ENCODE assay signal across 16 mouse cellular contexts in genomic region chr10:38986053-38986452, GRCm38 (mm10). TPM values are rescaled to one million over a fixed set of nuclear protein-coding genes. Genes with fewer than 3 reads are reported as not detected.
A peak's percentile ranks its signal among the peaks of the same experiment; 100 is the strongest.
DNase-seq lines count a peak whose midpoint lies in the region; ATAC-seq and TF ChIP-seq lines count a peak whose summit lies in the region.
"Had no signal": no experiment of that assay in that cellular context is flagged by ENCODE, and none has a peak within 500 bp of the region (broad histone marks: within the 10 kb centered on the region; RNA-seq: fewer than 3 reads in every experiment).

No protein-coding gene starts in this region.

- intact Hi-C loops in heart, postnatal 25 days (cut with DNase I) = no loop called here

- H3K36me3 ChIP-seq in stomach, embryonic 14.5 days (ENCODE audit: control insufficient read depth, insufficient read depth, low read length) = no peaks in the 10 kb centered on the region; the same call in 1 of the 2 replicates
- no peaks in the 10 kb centered on the region for H3K36me3 ChIP-seq in stomach, postnatal 0 days (ENCODE audit: control insufficient read depth, insufficient read depth, low read length)
- no peaks in the 10 kb centered on the region for H3K36me3 ChIP-seq in liver, embryonic 11.5 days (ENCODE audit: control insufficient read depth, insufficient read depth, low read length)
- H3K36me3 ChIP-seq: forebrain, embryonic 15.5 days; neural tube, embryonic 12.5 days had no signal

- H3K4me3 ChIP-seq in stomach, embryonic 14.5 days (ENCODE audit: low read depth, low read length) = no peak overlapping the region
- H3K4me3 ChIP-seq in stomach, postnatal 0 days (ENCODE audit: low read depth, low read length) = no peak overlapping the region
- no peak overlapping the region for H3K4me3 ChIP-seq in liver, embryonic 11.5 days (ENCODE audit: low read depth, low read length)
- H3K4me3 ChIP-seq: forebrain, embryonic 15.5 days; megakaryocyte, embryonic 14.5 days; neural tube, embryonic 12.5 days had no signal

- no peak overlapping the region for H3K4me2 ChIP-seq in stomach, embryonic 14.5 days (replicated peaks; ENCODE audit: low read depth, low read length)
- H3K4me2 ChIP-seq in stomach, postnatal 0 days (replicated peaks; ENCODE audit: low read depth) = no peak overlapping the region
- no peak overlapping the region for H3K4me2 ChIP-seq in liver, embryonic 11.5 days
- H3K4me2 ChIP-seq: forebrain, embryonic 15.5 days; hindbrain, embryonic 14.5 days; neural tube, embryonic 12.5 days had no signal

- H3K27me3 ChIP-seq in stomach, embryonic 14.5 days (ENCODE audit: control insufficient read depth, insufficient read depth, low read length) = no peaks in the 10 kb centered on the region
- H3K27me3 ChIP-seq in stomach, postnatal 0 days (ENCODE audit: control insufficient read depth, insufficient read depth, low read length) = no peaks in the 10 kb centered on the region
- H3K27me3 ChIP-seq in liver, embryonic 11.5 days (replicated peaks; ENCODE audit: control insufficient read depth, insufficient read depth, low read length) = no peaks in the 10 kb centered on the region
- H3K27me3 ChIP-seq: forebrain, embryonic 15.5 days; megakaryocyte, embryonic 14.5 days; neural tube, embryonic 12.5 days had no signal

- no peak overlapping the region; the same call in 1 of the 2 replicates for H3K27ac ChIP-seq in stomach, embryonic 14.5 days (ENCODE audit: low read length)
- no peak overlapping the region for H3K27ac ChIP-seq in stomach, postnatal 0 days (replicated peaks)
- no peak overlapping the region for H3K27ac ChIP-seq in liver, embryonic 11.5 days (ENCODE audit: low read depth, low read length)
- H3K27ac ChIP-seq: forebrain, embryonic 15.5 days; hindbrain, embryonic 14.5 days; neural tube, embryonic 12.5 days had no signal

- peaks cover 20% of the 10 kb centered on the region; the same call in 1 of the 2 replicates for H3K4me1 ChIP-seq in stomach, embryonic 14.5 days (ENCODE audit: control insufficient read depth, insufficient read depth, low read length)
- no peaks in the 10 kb centered on the region; the same call in 1 of the 2 replicates for H3K4me1 ChIP-seq in stomach, postnatal 0 days (replicated peaks; ENCODE audit: control insufficient read depth, insufficient read depth)
- no peaks in the 10 kb centered on the region for H3K4me1 ChIP-seq in liver, embryonic 11.5 days (replicated peaks; ENCODE audit: control insufficient read depth, insufficient read depth, low read length)
- H3K4me1 ChIP-seq: forebrain, embryonic 15.5 days; megakaryocyte, embryonic 14.5 days; neural tube, embryonic 12.5 days had no signal

- DNase-seq in embryo, embryonic 11 days = peak; percentile 26
- DNase-seq in embryo, embryonic 9.5 days (ENCODE audit: extremely low spot score) = no peak
- peak; percentile 17 for DNase-seq in heart, postnatal 4 days
- DNase-seq in heart, postnatal 25 days (ENCODE audit: low spot score) = no peak
- no peak for DNase-seq in stomach, postnatal 0 days (ENCODE audit: low spot score)
- DNase-seq in liver, embryonic 11.5 days (ENCODE audit: low spot score) = no peak
- no peak for DNase-seq in right cerebral cortex, postnatal 36 days (ENCODE audit: low spot score in 2 of 2)
- DNase-seq: adrenal gland, postnatal 14 days; cerebellum, adult 2 months; heart, adult 18-20 months; right cerebral cortex, postnatal 14 days had no signal

- WGBS in stomach, embryonic 14.5 days = 55% methylated on average over 3 of the region's 3 CpGs
- WGBS in stomach, postnatal 0 days = 69% methylated on average over 3 of the region's 3 CpGs
- WGBS in liver, embryonic 11.5 days = 83% methylated on average over 3 of the region's 3 CpGs

- TF ChIP-seq EP300 in stomach, postnatal 0 days (optimal IDR thresholded peaks at IDR 0.05) = no peak

- H3K9me3 ChIP-seq in stomach, embryonic 14.5 days (ENCODE audit: control insufficient read depth, low read depth, low read length) = no peaks in the 10 kb centered on the region
- no peaks in the 10 kb centered on the region for H3K9me3 ChIP-seq in stomach, postnatal 0 days (ENCODE audit: control insufficient read depth, low read length)
- no peaks in the 10 kb centered on the region for H3K9me3 ChIP-seq in liver, embryonic 11.5 days (ENCODE audit: control insufficient read depth, low read length)
- H3K9me3 ChIP-seq: forebrain, embryonic 15.5 days; megakaryocyte, embryonic 14.5 days; neural tube, embryonic 12.5 days had no signal

- peak; percentile 23; the same call in 1 of the 2 replicates for ATAC-seq in stomach, embryonic 14.5 days (ENCODE audit: insufficient number of reproducible peaks, insufficient read depth, low FRiP score, low read depth)
- ATAC-seq in stomach, postnatal 0 days (ENCODE audit: low FRiP score, low TSS enrichment) = no peak
- no peak for ATAC-seq in liver, embryonic 11.5 days (replicated peaks; ENCODE audit: low FRiP score)
- ATAC-seq: forebrain, embryonic 15.5 days had no signal

- no peak for TF ChIP-seq CTCF in stomach, postnatal 0 days (IDR thresholded peaks at IDR 0.05; ENCODE audit: low read depth)

- no peak overlapping the region for H3K9ac ChIP-seq in stomach, embryonic 14.5 days (replicated peaks; ENCODE audit: low read depth, low read length)
- no peak overlapping the region for H3K9ac ChIP-seq in stomach, postnatal 0 days (ENCODE audit: low read length)
- H3K9ac ChIP-seq in liver, embryonic 11.5 days (ENCODE audit: low read depth, low read length) = no peak overlapping the region
- H3K9ac ChIP-seq: forebrain, embryonic 15.5 days; hindbrain, embryonic 14.5 days; neural tube, embryonic 12.5 days had no signal

RNA-seq across cellular contexts. Expression of gene Lama4, which starts 20.7 kb away (rescaled TPM):
- total RNA-seq in heart, postnatal 4 days (2021) = 100 to 1,000 TPM; 225 to 235 TPM
- 10 to 100 TPM; 72.6 to 81.7 TPM for total RNA-seq in heart, postnatal 25 days (2021)
- 68.9 and 72.8 TPM in 2 replicates for polyA plus RNA-seq in stomach, embryonic 14.5 days (2014; fragmentation: Nextera tagmentation; extraction: Ambion mirVana)
- polyA plus RNA-seq in stomach, postnatal 0 days (2015; fragmentation: Nextera tagmentation; extraction: Ambion mirVana) = 27.6 and 28.9 TPM in 2 replicates
- polyA plus RNA-seq in liver, embryonic 11.5 days (2014; fragmentation: Nextera tagmentation; extraction: Ambion mirVana) = 6.1 and 7.0 TPM in 2 replicates

Comparison
In these comparisons a context has a peak if more than half of its experiments do, and no peak if none do; other contexts are left out.
1. DNase-seq: peak in embryo, embryonic 11 days (single experiment) and heart, postnatal 4 days (single experiment); none in embryo, embryonic 9.5 days (single experiment), heart, postnatal 25 days (single experiment), stomach, postnatal 0 days (single experiment), liver, embryonic 11.5 days (single experiment) and right cerebral cortex, postnatal 36 days (0 of 2).